Mouse (Mus musculus) stomach, postnatal 0 days (tissue): Measurements from ENCODE around the gene Ino80b. TPM values are rescaled to one million over a fixed set of nuclear protein-coding genes. Genes with fewer than 3 reads are reported as not detected.

Experiments used
- ATAC-seq: fragments of 200-750 bp; cut with Nextera tagmentation; 2 replicates; pipeline ENCODE4 v1.8.0; 2017; ENCODE audit not compliant: low FRiP score, low TSS enrichment
- DNase-seq: peaks from one replicate; pipeline ENCODE4 v3.0.0-alpha.2; 2016; ENCODE audit warnings: low spot score
- H3K27ac ChIP-seq: fragments of 300-500 bp; sonication (generic); replicated peaks from 2 replicates; pipeline ENCODE4 v1.5.1; 2014; ENCODE audit warnings: mild to moderate bottlenecking, control low read depth
- H3K27me3 ChIP-seq: fragments of 300-500 bp; sonication (generic); 2 replicates; pipeline ENCODE4 v1.6.1; 2014; ENCODE audit warnings: low read length; ENCODE audit not compliant: control insufficient read depth, insufficient read depth
- H3K36me3 ChIP-seq: fragments of 300-500 bp; sonication (generic); 2 replicates; pipeline ENCODE4 v1.6.1; 2014; ENCODE audit warnings: low read length, mixed read lengths; ENCODE audit not compliant: control insufficient read depth, insufficient read depth
- H3K4me1 ChIP-seq: fragments of 300-500 bp; sonication (generic); replicated peaks from 2 replicates; pipeline ENCODE4 v1.6.1; 2014; ENCODE audit warnings: antibody characterized with exemption; ENCODE audit not compliant: control insufficient read depth, insufficient read depth
- H3K4me2 ChIP-seq: fragments of 300-500 bp; sonication (generic); replicated peaks from 2 replicates; pipeline ENCODE4 v1.6.1; 2014; ENCODE audit warnings: low read depth, mild to moderate bottlenecking, control low read depth, moderate library complexity
- H3K4me3 ChIP-seq: fragments of 300-500 bp; sonication (generic); 2 replicates; pipeline ENCODE4 v1.5.1; 2014; ENCODE audit warnings: low read depth, low read length, control low read depth
- H3K9ac ChIP-seq: fragments of 300-500 bp; sonication (generic); 2 replicates; pipeline ENCODE4 v1.6.1; 2014; ENCODE audit warnings: mild to moderate bottlenecking, low read length, control low read depth, mixed read lengths
- H3K9me3 ChIP-seq: fragments of 300-500 bp; sonication (generic); 2 replicates; pipeline ENCODE4 v1.6.1; 2016; ENCODE audit warnings: low read length; ENCODE audit not compliant: control insufficient read depth
- CTCF ChIP-seq: IDR thresholded peaks from 2 replicates; pipeline ENCODE4 v1.5.1; 2016; ENCODE audit warnings: antibody characterized with exemption, low read depth, mild to moderate bottlenecking, moderate library complexity
- EP300 ChIP-seq: optimal IDR thresholded peaks from 2 replicates; pipeline ENCODE3; 2016; ENCODE audit warnings: antibody characterized with exemption
- WGBS: fragments of 180-500 bp; shearing (Covaris S2); extraction: QIAGEN DNeasy Blood & Tissue Kit; methylation state at CpG from one replicate; pipeline ENCODE4 v1.1.7; 2014; 5-methylcytosine and 5-hydroxymethylcytosine counted together
- polyA plus RNA-seq: library from polyadenylated mRNA; unstranded; fragments of >200 nt; fragmentation: Nextera tagmentation; extraction: Ambion mirVana; gene quantifications from 2 replicates; pipeline ENCODE4 v1.2.1, GENCODE M21; 2015

Ino80b gene
- 7.7 and 9.4 TPM in 2 replicates for polyA plus RNA-seq

DNA sequence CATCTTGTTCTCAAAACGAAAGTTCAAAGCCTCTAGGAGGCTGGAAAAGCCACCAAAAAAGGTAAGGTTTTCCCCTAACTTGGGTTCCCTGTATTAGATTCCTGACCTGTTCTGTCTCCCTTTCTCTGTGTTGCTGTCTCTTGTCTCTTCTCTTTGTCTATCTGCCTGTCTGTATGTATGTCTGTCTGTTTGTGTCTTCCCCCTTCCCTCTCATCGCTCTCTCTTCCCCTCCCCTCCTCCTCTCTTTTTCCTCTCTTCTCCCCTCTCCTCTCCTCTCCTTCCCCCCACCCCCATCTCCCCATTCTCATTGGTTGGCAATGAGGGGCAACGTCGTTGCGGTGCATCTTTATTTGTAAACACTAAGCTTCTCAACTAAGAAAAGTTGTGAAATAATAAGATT, at the start of gene Ino80b:
TSS of gene Ino80b (minus strand) at position 101 of the 400 bp plus-strand sequence.
- H3K27me3 ChIP-seq, result no peaks in the 10 kb centered on the region
- DNase-seq (no peak), ATAC-seq (no peak)
- no peaks in the 10 kb centered on the region for H3K36me3 ChIP-seq
- peak within 1 kb of the TSS; percentile 91 for H3K4me2 ChIP-seq
- TF ChIP-seq CTCF (no peak), EP300 (no peak)
- WGBS, result 23% methylated on average over 5 of the region's 5 CpGs
- H3K4me3 ChIP-seq, result peak within 1 kb of the TSS; percentile 80
- H3K9me3 ChIP-seq, result no peaks in the 10 kb centered on the region
- H3K9ac ChIP-seq, result peak within 1 kb of the TSS; percentile 75
- no peaks in the 10 kb centered on the region; the same call in none of the 2 replicates for H3K4me1 ChIP-seq
- no peak within 1 kb of the TSS for H3K27ac ChIP-seq

DNA sequence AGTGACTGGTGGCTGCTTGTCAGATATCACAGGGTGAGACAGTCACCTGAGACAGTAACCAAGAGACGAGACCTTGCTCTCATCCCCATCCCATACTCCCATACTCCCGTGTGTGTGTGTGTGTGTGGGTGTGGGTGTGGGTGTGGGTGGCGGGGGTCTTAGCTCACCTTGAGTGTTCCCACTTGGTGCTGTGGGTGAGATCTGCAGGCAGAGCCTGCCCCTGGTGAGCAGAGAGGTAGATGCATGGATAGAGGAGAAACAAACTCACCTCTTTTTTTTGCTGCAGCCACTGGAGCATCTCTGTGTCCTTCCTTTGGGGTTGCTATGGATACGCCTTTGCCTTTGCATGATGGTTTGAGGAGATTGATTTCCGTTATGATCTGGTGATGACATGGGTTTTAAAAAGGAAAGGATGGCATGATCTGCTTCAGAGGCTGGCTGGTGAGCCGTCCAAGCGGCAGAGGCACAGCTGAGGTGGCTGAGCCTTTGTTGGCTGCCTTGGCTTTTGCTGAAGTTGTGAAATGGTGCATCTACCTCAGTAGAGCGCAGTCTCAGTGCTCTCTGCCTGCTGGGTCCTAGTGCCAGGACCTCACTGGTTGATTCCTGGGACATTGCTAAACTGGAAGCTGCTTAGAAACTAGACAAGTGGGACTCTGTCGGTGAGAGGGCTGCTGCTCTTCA, 47.1 kb upstream of the Ino80b start:
- TF ChIP-seq CTCF, result no peak
- TF ChIP-seq EP300, result no peak
- H3K9ac ChIP-seq, result no peak overlapping the region
- DNase-seq (no peak), ATAC-seq (no peak)
- no peak overlapping the region for H3K4me3 ChIP-seq
- H3K36me3 ChIP-seq, result no peaks in the 10 kb centered on the region
- no peak overlapping the region for H3K27ac ChIP-seq
- H3K4me2 ChIP-seq, result no peak overlapping the region
- no peaks in the 10 kb centered on the region for H3K4me1 ChIP-seq
- 67% methylated on average over 9 of the region's 9 CpGs for WGBS
- H3K27me3 ChIP-seq, result no peaks in the 10 kb centered on the region
- H3K9me3 ChIP-seq, result no peaks in the 10 kb centered on the region

GRCm38 (mm10) chr6:83171063-83171462, 45.8 kb upstream of the Ino80b start:
- H3K36me3 ChIP-seq, result no peaks in the 10 kb centered on the region
- 73% methylated on average over 5 of the region's 5 CpGs for WGBS
- no peaks in the 10 kb centered on the region for H3K4me1 ChIP-seq
- no peak overlapping the region for H3K4me2 ChIP-seq
- H3K27me3 ChIP-seq, result no peaks in the 10 kb centered on the region
- no peak overlapping the region for H3K27ac ChIP-seq
- no peak overlapping the region for H3K4me3 ChIP-seq
- no peak for TF ChIP-seq EP300
- no peak for TF ChIP-seq CTCF
- H3K9me3 ChIP-seq, result no peaks in the 10 kb centered on the region
- ATAC-seq (no peak), DNase-seq (no peak)
- no peak overlapping the region for H3K9ac ChIP-seq

DNA sequence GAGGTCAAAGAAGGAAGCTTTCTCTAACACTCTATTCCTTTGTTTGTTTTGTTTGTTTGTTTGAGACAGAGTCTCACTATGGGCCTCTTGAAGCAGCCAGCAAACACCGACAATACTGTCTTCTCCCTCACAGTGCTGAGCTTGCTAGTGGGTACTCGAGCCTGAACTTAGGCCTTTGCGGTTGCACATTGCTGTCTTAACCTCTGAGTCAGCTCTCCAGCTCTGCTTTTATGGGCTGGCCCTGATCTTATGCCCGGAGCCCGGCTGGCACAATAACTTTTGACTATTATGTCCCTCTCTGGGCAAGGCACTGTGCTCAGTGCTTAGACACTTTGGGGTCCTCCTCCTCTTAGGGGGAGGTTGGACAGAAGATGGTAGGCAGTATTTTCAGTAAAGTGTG, 44.6 kb upstream of the Ino80b start:
- no peak for ATAC-seq
- H3K4me1 ChIP-seq, result no peaks in the 10 kb centered on the region
- H3K36me3 ChIP-seq, result no peaks in the 10 kb centered on the region
- TF ChIP-seq CTCF (no peak), EP300 (no peak)
- no peak for DNase-seq
- H3K9ac ChIP-seq, result no peak overlapping the region
- H3K9me3 ChIP-seq, result no peaks in the 10 kb centered on the region
- no peak overlapping the region for H3K27ac ChIP-seq
- no peak overlapping the region for H3K4me2 ChIP-seq
- WGBS, result 53% methylated on average over 5 of the region's 5 CpGs
- H3K27me3 ChIP-seq, result no peaks in the 10 kb centered on the region
- no peak overlapping the region for H3K4me3 ChIP-seq

DNA sequence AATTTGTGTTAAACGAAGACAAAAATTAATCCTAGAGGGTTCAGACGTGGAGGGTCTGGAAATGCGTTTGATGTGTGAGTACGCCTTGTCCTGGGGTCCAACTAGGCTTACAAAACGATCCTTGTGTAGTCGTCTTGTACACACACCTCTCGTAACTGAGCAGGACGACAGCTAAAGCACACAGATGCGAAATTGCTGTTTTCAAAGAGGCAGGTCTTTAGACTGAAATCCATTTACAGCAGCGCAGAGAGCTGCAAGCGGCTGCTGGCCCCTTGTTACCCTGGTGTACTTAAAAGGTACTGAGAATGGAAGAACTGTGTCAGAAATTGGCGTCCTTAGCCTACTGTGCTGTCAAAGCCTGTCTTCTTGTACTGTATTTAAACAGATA, 41.0 kb upstream of the Ino80b start:
- no peaks in the 10 kb centered on the region for H3K9me3 ChIP-seq
- peak overlapping the region; percentile 81 for H3K27ac ChIP-seq
- peak; percentile 29 for DNase-seq
- TF ChIP-seq CTCF, result no peak
- no peak for TF ChIP-seq EP300
- 1% methylated on average over 12 of the region's 12 CpGs for WGBS
- peak overlapping the region; percentile 94 for H3K4me3 ChIP-seq
- no peak for ATAC-seq
- H3K27me3 ChIP-seq, result peaks cover 11% of the 10 kb centered on the region; the same call in 1 of the 2 replicates
- peak overlapping the region; percentile 89 for H3K9ac ChIP-seq
- peaks cover 5% of the 10 kb centered on the region for H3K4me1 ChIP-seq
- no peaks in the 10 kb centered on the region for H3K36me3 ChIP-seq
- H3K4me2 ChIP-seq, result peak overlapping the region; percentile 70

GRCm38 (mm10) chr6:83165607-83166242, 40.5 kb upstream of the Ino80b start, which contains the start of gene Dctn1:
TSS of gene Dctn1 (plus strand) at chr6:83165920.
- Histone ChIP-seq H3K4me2 (peak within 1 kb of the TSS; percentile 70), H3K27ac (peak within 1 kb of the TSS; percentile 81), H3K9ac (peak within 1 kb of the TSS; percentile 89), H3K36me3 (no peaks in the 10 kb centered on the region), H3K9me3 (no peaks in the 10 kb centered on the region), H3K27me3 (peaks cover 12% of the 10 kb centered on the region; the same call in 1 of the 2 replicates), H3K4me1 (peaks cover 5% of the 10 kb centered on the region), H3K4me3 (peak within 1 kb of the TSS; percentile 94)
- under 1% methylated on average over 57 of the region's 58 CpGs for WGBS
- TF ChIP-seq EP300 (peak; percentile 62), CTCF (peak; percentile 96)
- peak; percentile 85 for ATAC-seq
- DNase-seq, result peak; percentile 95
